Mouse (Mus musculus): ENCODE results near the gene Syt1. TPM values are rescaled to one million over a fixed set of nuclear protein-coding genes. Genes with fewer than 3 reads are reported as not detected.

The Syt1 gene
- polyA plus RNA-seq, 1 experiment from 2014 or later: 130 TPM

DNA sequence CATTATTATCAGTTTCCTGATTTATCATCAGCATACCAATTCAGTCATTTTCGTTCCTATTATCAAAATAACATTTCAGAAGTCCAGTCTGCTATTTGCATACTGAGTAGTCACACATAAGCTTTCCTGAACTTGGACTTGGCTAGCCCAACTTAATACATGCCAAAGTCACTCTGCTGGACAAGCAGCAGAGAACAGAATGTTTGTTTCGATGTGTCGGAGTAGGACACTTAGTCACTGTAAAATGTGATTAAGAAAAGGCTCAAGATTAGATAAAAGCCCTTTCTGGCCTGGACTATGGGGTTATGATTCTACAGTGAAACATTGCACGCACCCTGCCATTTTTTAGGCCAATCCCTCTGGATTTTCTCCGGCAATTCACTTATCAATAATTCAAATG is 114.3 kb downstream of the Syt1 start:
- no peak for ATAC-seq (ENCODE audit: low read depth)
- Histone ChIP-seq H3K9me3 (ENCODE audit: control insufficient read depth, low read length) (no peaks in the 10 kb centered on the region), H3K27ac (ENCODE audit: low read depth, low read length) (no peak overlapping the region), H3K4me3 (ENCODE audit: low read depth, low read length) (no peak overlapping the region), H3K36me3 (ENCODE audit: control insufficient read depth, insufficient read depth, low read length) (no peaks in the 10 kb centered on the region), H3K9ac (replicated peaks; ENCODE audit: low read depth, low read length) (no peak overlapping the region), H3K4me2 (ENCODE audit: low read depth, low read length) (no peak overlapping the region), H3K4me1 (ENCODE audit: control insufficient read depth, insufficient read depth, low read length) (no peaks in the 10 kb centered on the region), H3K27me3 (ENCODE audit: control insufficient read depth, insufficient read depth, low read length) (no peaks in the 10 kb centered on the region)
- WGBS: 91% methylated on average over 5 of the region's 5 CpGs

DNA sequence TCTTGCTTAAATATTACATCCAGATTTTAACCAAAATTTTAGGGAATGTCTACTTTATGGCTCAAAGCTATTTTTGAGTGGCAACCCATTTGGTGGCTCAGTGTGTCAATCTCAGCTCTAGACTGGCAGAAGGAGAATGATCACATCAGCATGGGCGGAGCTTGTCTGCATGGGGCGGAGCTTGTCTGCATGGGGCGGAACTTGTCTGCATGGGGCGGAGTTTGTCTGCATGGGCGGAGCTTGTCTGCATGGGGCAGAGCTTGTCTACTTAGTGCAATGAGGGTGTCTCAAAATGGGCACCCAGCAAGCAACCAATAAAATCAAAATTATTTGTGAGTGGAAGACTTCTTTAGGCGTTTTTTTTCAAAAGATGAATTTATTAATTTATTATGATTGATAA is 117.5 kb downstream of the Syt1 start:
- H3K27ac ChIP-seq (ENCODE audit: low read depth, low read length): no peak overlapping the region
- ATAC-seq (ENCODE audit: low read depth): no peak
- no peak overlapping the region for H3K4me2 ChIP-seq (ENCODE audit: low read depth, low read length)
- 96% methylated on average over 6 of the region's 6 CpGs for WGBS
- no peaks in the 10 kb centered on the region for H3K9me3 ChIP-seq (ENCODE audit: control insufficient read depth, low read length)
- H3K27me3 ChIP-seq (ENCODE audit: control insufficient read depth, insufficient read depth, low read length): no peaks in the 10 kb centered on the region
- H3K9ac ChIP-seq (replicated peaks; ENCODE audit: low read depth, low read length): no peak overlapping the region
- no peaks in the 10 kb centered on the region for H3K36me3 ChIP-seq (ENCODE audit: control insufficient read depth, insufficient read depth, low read length)
- H3K4me3 ChIP-seq (ENCODE audit: low read depth, low read length): no peak overlapping the region
- H3K4me1 ChIP-seq (ENCODE audit: control insufficient read depth, insufficient read depth, low read length): no peaks in the 10 kb centered on the region

DNA sequence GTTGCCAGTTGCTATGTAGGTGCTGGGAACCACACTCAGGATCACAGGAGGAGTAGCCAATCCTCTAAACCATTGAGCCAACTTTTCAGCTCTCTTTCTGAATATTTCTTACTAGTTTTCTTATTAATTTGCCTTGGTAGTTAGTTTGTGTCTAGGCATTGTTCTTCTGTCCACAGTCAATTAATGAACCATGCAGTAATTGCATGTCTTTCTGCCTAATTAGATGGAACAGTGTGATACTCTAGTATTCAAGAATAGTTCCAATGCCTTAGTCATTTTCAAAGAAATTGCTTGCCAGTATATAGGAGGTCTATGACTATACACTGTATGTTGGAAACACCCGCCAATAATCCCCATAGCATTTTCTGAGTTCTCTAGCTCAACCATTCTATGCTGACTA is 118.3 kb downstream of the Syt1 start:
- no peaks in the 10 kb centered on the region for H3K27me3 ChIP-seq (ENCODE audit: control insufficient read depth, insufficient read depth, low read length)
- H3K9me3 ChIP-seq (ENCODE audit: control insufficient read depth, low read length): no peaks in the 10 kb centered on the region
- 96% methylated on average over 1 of the region's 1 CpGs for WGBS
- H3K36me3 ChIP-seq (ENCODE audit: control insufficient read depth, insufficient read depth, low read length): no peaks in the 10 kb centered on the region
- H3K9ac ChIP-seq (replicated peaks; ENCODE audit: low read depth, low read length): no peak overlapping the region
- no peak overlapping the region for H3K4me3 ChIP-seq (ENCODE audit: low read depth, low read length)
- no peaks in the 10 kb centered on the region for H3K4me1 ChIP-seq (ENCODE audit: control insufficient read depth, insufficient read depth, low read length)
- H3K4me2 ChIP-seq (ENCODE audit: low read depth, low read length): no peak overlapping the region
- no peak for ATAC-seq (ENCODE audit: low read depth)
- H3K27ac ChIP-seq (ENCODE audit: low read depth, low read length): no peak overlapping the region

DNA sequence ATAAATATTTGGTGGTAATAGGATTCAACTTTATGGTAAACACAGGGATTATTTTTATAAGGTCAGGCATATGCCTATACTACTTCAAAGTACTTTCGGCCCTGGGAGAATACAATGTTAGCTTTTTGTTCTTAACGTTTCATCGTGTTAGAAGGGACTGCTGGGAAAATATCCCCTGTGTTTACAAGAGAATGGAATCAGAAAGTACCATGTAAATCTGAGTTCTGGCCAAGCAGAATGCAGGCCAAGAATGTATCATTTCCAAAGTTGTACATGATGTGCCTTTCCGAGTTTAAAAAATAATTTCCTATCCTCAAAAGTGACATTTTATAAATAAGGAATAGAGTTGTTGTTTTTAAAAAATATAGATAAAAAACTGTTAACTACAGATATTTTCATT is 121.7 kb downstream of the Syt1 start:
- H3K4me3 ChIP-seq (ENCODE audit: low read depth, low read length): no peak overlapping the region
- WGBS: 83% methylated on average over 4 of the region's 4 CpGs
- H3K9ac ChIP-seq (replicated peaks; ENCODE audit: low read depth, low read length): no peak overlapping the region
- no peaks in the 10 kb centered on the region for H3K4me1 ChIP-seq (ENCODE audit: control insufficient read depth, insufficient read depth, low read length)
- H3K36me3 ChIP-seq (ENCODE audit: control insufficient read depth, insufficient read depth, low read length): no peaks in the 10 kb centered on the region
- no peaks in the 10 kb centered on the region for H3K9me3 ChIP-seq (ENCODE audit: control insufficient read depth, low read length)
- no peak for ATAC-seq (ENCODE audit: low read depth)
- no peak overlapping the region for H3K4me2 ChIP-seq (ENCODE audit: low read depth, low read length)
- no peaks in the 10 kb centered on the region for H3K27me3 ChIP-seq (ENCODE audit: control insufficient read depth, insufficient read depth, low read length)
- H3K27ac ChIP-seq (ENCODE audit: low read depth, low read length): no peak overlapping the region

DNA sequence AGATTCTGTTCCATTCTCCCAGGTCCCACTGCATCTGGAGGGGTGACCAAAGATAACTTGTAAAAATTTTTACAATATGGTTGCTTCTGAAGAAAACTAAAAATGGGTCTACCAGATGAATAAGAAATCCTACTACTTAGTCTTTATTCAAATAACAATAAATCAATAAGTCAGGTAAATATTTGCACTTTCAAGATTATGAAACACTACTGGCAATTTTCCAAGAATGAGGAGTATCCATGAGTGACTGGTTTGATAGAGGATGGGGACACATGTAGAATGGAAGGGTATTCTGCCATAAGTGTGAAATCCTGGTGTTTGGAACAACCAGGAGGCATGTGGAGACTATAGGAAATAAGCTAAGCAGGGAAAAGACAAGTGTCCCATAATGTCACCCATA is 124.0 kb downstream of the Syt1 start:
- no peaks in the 10 kb centered on the region for H3K27me3 ChIP-seq (ENCODE audit: control insufficient read depth, insufficient read depth, low read length)
- H3K4me2 ChIP-seq (ENCODE audit: low read depth, low read length): no peak overlapping the region
- H3K4me1 ChIP-seq (ENCODE audit: control insufficient read depth, insufficient read depth, low read length): no peaks in the 10 kb centered on the region
- H3K27ac ChIP-seq (ENCODE audit: low read depth, low read length): no peak overlapping the region
- no peak overlapping the region for H3K4me3 ChIP-seq (ENCODE audit: low read depth, low read length)
- no peak overlapping the region for H3K9ac ChIP-seq (replicated peaks; ENCODE audit: low read depth, low read length)
- ATAC-seq (ENCODE audit: low read depth): no peak
- H3K36me3 ChIP-seq (ENCODE audit: control insufficient read depth, insufficient read depth, low read length): no peaks in the 10 kb centered on the region
- H3K9me3 ChIP-seq (ENCODE audit: control insufficient read depth, low read length): no peaks in the 10 kb centered on the region

DNA sequence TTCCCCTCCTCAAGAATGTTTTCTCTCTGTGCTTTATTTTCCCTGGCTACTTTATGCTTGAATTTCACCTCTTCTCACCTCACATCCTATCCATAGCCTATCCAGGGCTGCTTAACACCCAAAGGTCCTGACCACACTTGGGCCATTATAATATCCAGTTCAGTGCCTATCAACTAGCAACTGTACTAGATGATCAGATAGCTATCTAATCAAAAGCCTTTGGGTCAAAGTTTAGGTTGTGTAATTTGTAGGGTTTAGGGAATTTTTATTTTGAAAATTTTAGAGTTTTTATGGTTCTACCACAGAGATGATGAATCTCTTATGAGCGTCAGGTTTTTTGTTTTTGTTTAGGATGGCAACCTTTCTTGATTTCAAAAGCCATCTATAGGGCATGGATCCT is 125.0 kb downstream of the Syt1 start:
- Histone ChIP-seq H3K9ac (replicated peaks; ENCODE audit: low read depth, low read length) (no peak overlapping the region), H3K27me3 (ENCODE audit: control insufficient read depth, insufficient read depth, low read length) (no peaks in the 10 kb centered on the region), H3K4me1 (ENCODE audit: control insufficient read depth, insufficient read depth, low read length) (no peaks in the 10 kb centered on the region), H3K36me3 (ENCODE audit: control insufficient read depth, insufficient read depth, low read length) (no peaks in the 10 kb centered on the region), H3K27ac (ENCODE audit: low read depth, low read length) (no peak overlapping the region), H3K9me3 (ENCODE audit: control insufficient read depth, low read length) (no peaks in the 10 kb centered on the region), H3K4me2 (ENCODE audit: low read depth, low read length) (no peak overlapping the region), H3K4me3 (ENCODE audit: low read depth, low read length) (no peak overlapping the region)
- WGBS: 89% methylated on average over 1 of the region's 1 CpGs
- ATAC-seq (ENCODE audit: low read depth): no peak

DNA sequence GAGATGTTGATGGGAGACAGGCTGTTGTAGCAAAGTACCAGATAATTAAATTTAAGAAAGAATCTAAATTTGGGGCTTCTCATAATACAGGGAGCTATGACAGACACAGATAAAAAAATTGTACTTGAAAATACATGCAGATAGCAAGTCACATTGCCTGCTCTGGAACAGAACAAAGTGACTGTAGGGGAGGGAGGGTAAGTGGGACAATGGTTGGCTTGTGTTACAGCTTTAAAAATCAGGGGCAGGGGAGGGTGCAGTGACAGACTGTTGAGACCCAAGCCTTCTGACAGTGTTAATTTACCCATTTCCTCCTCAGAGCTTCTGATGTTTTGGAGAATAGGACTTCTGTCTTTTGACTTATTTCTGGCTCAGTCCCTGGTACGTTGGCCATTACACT is 126.3 kb downstream of the Syt1 start:
- no peak overlapping the region for H3K9ac ChIP-seq (replicated peaks; ENCODE audit: low read depth, low read length)
- H3K27me3 ChIP-seq (ENCODE audit: control insufficient read depth, insufficient read depth, low read length): no peaks in the 10 kb centered on the region
- no peak overlapping the region for H3K4me2 ChIP-seq (ENCODE audit: low read depth, low read length)
- H3K4me3 ChIP-seq (ENCODE audit: low read depth, low read length): no peak overlapping the region
- no peaks in the 10 kb centered on the region for H3K4me1 ChIP-seq (ENCODE audit: control insufficient read depth, insufficient read depth, low read length)
- no peaks in the 10 kb centered on the region for H3K36me3 ChIP-seq (ENCODE audit: control insufficient read depth, insufficient read depth, low read length)
- no peaks in the 10 kb centered on the region for H3K9me3 ChIP-seq (ENCODE audit: control insufficient read depth, low read length)
- WGBS: 64% methylated on average over 1 of the region's 1 CpGs
- H3K27ac ChIP-seq (ENCODE audit: low read depth, low read length): no peak overlapping the region
- no peak for ATAC-seq (ENCODE audit: low read depth)

DNA sequence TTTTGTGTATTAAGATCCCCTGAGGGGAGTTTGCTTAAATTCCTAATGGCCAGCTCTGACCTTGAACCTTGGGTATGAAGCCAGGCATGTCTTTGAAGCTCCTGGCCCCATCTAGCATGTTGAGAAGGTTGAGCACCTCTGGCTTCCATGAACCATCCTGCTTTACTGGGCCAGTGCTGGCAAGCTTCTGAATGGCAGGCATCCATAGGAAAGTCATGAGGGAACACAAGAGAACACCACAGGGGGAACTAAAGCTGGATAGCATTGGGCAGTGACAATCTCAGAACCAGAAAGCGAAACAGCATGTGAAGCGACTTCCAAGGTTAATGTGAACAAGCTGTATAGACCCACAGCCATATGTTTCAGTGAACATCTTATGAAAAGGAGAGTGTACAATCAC is 130.4 kb downstream of the Syt1 start:
- no peak for ATAC-seq (ENCODE audit: low read depth)
- Histone ChIP-seq H3K36me3 (ENCODE audit: control insufficient read depth, insufficient read depth, low read length) (no peaks in the 10 kb centered on the region), H3K27ac (ENCODE audit: low read depth, low read length) (no peak overlapping the region), H3K4me1 (ENCODE audit: control insufficient read depth, insufficient read depth, low read length) (no peaks in the 10 kb centered on the region), H3K9me3 (ENCODE audit: control insufficient read depth, low read length) (no peaks in the 10 kb centered on the region), H3K9ac (replicated peaks; ENCODE audit: low read depth, low read length) (no peak overlapping the region), H3K4me2 (ENCODE audit: low read depth, low read length) (no peak overlapping the region), H3K27me3 (ENCODE audit: control insufficient read depth, insufficient read depth, low read length) (no peaks in the 10 kb centered on the region), H3K4me3 (ENCODE audit: low read depth, low read length) (no peak overlapping the region)
- 88% methylated on average over 2 of the region's 2 CpGs for WGBS

DNA sequence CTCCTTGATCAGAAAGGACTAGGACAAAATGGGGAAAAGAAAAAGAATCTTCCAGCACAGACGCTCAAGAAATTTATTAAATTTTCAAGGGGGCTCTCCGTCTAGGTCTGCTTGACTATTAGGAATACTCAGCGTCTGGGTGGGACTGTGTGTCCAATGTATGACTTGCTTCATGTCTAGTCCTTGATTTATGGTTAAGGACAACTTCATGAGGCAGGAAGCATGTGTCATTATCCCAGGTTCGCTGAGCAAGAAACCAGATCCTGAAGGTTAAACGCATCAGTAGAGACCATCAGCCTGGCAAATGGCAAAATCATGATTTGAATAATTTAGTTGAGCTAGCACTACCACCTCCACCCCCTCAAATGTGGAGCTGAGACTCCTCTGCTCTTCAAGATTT is 135.1 kb downstream of the Syt1 start:
- 78% methylated on average over 5 of the region's 5 CpGs for WGBS
- ATAC-seq (ENCODE audit: low read depth): no peak

DNA sequence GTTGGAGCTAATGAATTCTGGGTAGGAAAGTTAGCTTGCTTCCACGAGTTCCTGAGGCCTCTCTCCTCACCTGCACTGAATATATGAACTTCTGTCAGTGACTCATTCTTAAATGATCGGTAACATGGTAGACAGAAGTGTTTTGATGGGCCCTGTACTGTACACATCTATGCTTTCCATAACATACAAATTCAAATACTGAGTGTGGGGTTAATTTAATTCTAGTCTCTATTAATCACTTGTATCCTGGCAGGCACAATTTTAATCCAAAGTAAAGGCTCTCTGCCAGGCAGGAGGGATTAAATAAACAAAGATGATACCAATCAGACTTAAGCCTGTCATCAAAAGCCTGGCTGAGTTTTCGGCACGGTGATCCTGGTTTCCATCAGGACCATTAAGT is 136.1 kb downstream of the Syt1 start:
- H3K4me2 ChIP-seq (ENCODE audit: low read depth, low read length): no peak overlapping the region
- no peak for ATAC-seq (ENCODE audit: low read depth)
- no peaks in the 10 kb centered on the region for H3K27me3 ChIP-seq (ENCODE audit: control insufficient read depth, insufficient read depth, low read length)
- H3K36me3 ChIP-seq (ENCODE audit: control insufficient read depth, insufficient read depth, low read length): no peaks in the 10 kb centered on the region
- no peaks in the 10 kb centered on the region for H3K9me3 ChIP-seq (ENCODE audit: control insufficient read depth, low read length)
- no peaks in the 10 kb centered on the region for H3K4me1 ChIP-seq (ENCODE audit: control insufficient read depth, insufficient read depth, low read length)
- no peak overlapping the region for H3K9ac ChIP-seq (replicated peaks; ENCODE audit: low read depth, low read length)
- WGBS: 79% methylated on average over 4 of the region's 4 CpGs
- H3K4me3 ChIP-seq (ENCODE audit: low read depth, low read length): no peak overlapping the region
- H3K27ac ChIP-seq (ENCODE audit: low read depth, low read length): no peak overlapping the region

More for the DNA sequence above, 135.1 kb downstream of the Syt1 start:
- Histone ChIP-seq H3K27ac (ENCODE audit: low read depth, low read length) (no peak overlapping the region), H3K9ac (replicated peaks; ENCODE audit: low read depth, low read length) (no peak overlapping the region), H3K9me3 (ENCODE audit: control insufficient read depth, low read length) (no peaks in the 10 kb centered on the region), H3K27me3 (ENCODE audit: control insufficient read depth, insufficient read depth, low read length) (no peaks in the 10 kb centered on the region), H3K4me1 (ENCODE audit: control insufficient read depth, insufficient read depth, low read length) (no peaks in the 10 kb centered on the region), H3K36me3 (ENCODE audit: control insufficient read depth, insufficient read depth, low read length) (no peaks in the 10 kb centered on the region), H3K4me3 (ENCODE audit: low read depth, low read length) (no peak overlapping the region), H3K4me2 (ENCODE audit: low read depth, low read length) (no peak overlapping the region)

Measured in neural tube, embryonic 14.5 days (tissue).